Mouse (Mus musculus): ENCODE results near the gene Impdh1. TPM values are rescaled to one million over a fixed set of nuclear protein-coding genes. Genes with fewer than 3 reads are reported as not detected.

Gene Impdh1
- 10.6 and 11.7 TPM in 2 replicates for polyA plus RNA-seq (2015; fragmentation: Nextera tagmentation; extraction: Ambion mirVana)

DNA sequence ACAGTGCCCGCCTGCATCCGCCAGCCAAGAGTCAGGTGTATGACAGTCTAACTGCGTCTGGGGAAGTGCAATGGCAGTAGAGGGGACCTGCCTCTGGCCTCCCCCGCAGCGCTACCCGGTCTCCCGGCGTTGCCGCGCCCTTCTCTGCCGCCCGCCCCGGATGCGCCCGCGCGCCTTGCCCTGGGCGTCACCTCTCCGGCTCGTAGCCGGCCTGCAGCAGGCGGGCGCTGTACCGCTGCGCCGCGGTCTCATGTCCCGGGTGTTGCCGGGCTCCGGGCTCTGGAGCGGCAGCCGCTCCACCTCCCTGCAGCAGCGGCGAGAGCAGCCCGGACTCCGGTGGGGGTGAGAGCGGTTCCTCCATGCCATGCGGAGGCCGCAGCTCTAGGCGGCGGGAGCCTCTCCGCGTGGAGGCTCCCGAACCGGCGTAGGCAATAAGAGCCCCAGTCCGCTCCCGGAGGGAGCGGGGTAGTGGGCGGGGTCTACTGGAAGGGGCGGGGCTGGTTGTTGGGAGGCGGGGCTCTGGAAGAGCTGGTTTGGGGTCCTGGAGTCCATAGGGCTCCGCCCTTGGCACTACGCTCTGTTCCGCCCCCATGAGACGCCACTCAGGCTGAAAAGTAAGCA is at the start of gene Impdh1:
Gene Impdh1 (minus strand): TSS at position 484 of the 621 bp plus-strand sequence.
- WGBS: under 1% methylated on average over 54 of the region's 56 CpGs
- TF ChIP-seq CTCF (IDR thresholded peaks at IDR 0.05; ENCODE audit: low read depth): no peak

GRCm38 (mm10) chr6:29264456-29264781 is 48.3 kb upstream of the Impdh1 start:
- Histone ChIP-seq H3K4me1 (replicated peaks; ENCODE audit: control insufficient read depth, insufficient read depth, low read length) (no peaks in the 10 kb centered on the region), H3K27ac (ENCODE audit: low read depth, low read length) (no peak overlapping the region), H3K9me3 (ENCODE audit: control insufficient read depth) (no peaks in the 10 kb centered on the region), H3K9ac (ENCODE audit: low read depth, low read length) (no peak overlapping the region), H3K27me3 (replicated peaks; ENCODE audit: control insufficient read depth, insufficient read depth, low read length) (no peaks in the 10 kb centered on the region), H3K36me3 (ENCODE audit: control insufficient read depth, insufficient read depth) (no peaks in the 10 kb centered on the region), H3K4me3 (ENCODE audit: low read depth, low read length) (no peak overlapping the region), H3K4me2 (replicated peaks; ENCODE audit: low read depth) (no peak overlapping the region)
- WGBS: 78% methylated on average over 3 of the region's 3 CpGs
- no peak for TF ChIP-seq CTCF (IDR thresholded peaks at IDR 0.05; ENCODE audit: low read depth)
- ATAC-seq: no peak

More for the DNA sequence above, at the start of gene Impdh1:
- no peaks in the 10 kb centered on the region for H3K9me3 ChIP-seq (ENCODE audit: control insufficient read depth)
- peak within 1 kb of the TSS; percentile 66 for H3K9ac ChIP-seq (ENCODE audit: low read depth, low read length)
- H3K27ac ChIP-seq (ENCODE audit: low read depth, low read length): no peak within 1 kb of the TSS; the same call in 1 of the 2 replicates
- H3K4me2 ChIP-seq (replicated peaks; ENCODE audit: low read depth): peak within 1 kb of the TSS; percentile 99
- H3K36me3 ChIP-seq (ENCODE audit: control insufficient read depth, insufficient read depth): no peaks in the 10 kb centered on the region
- peak; percentile 70 for ATAC-seq
- peaks cover 4% of the 10 kb centered on the region; the same call in 1 of the 2 replicates for H3K4me1 ChIP-seq (replicated peaks; ENCODE audit: control insufficient read depth, insufficient read depth, low read length)
- peak within 1 kb of the TSS; percentile 70 for H3K4me3 ChIP-seq (ENCODE audit: low read depth, low read length)
- H3K27me3 ChIP-seq (replicated peaks; ENCODE audit: control insufficient read depth, insufficient read depth, low read length): no peaks in the 10 kb centered on the region

GRCm38 (mm10) chr6:29263650-29264455 is 47.7 kb upstream of the Impdh1 start:
- Histone ChIP-seq H3K9ac (ENCODE audit: low read depth, low read length) (no peak overlapping the region), H3K36me3 (ENCODE audit: control insufficient read depth, insufficient read depth) (no peaks in the 10 kb centered on the region), H3K27ac (ENCODE audit: low read depth, low read length) (no peak overlapping the region), H3K4me2 (replicated peaks; ENCODE audit: low read depth) (no peak overlapping the region), H3K4me3 (ENCODE audit: low read depth, low read length) (no peak overlapping the region), H3K4me1 (replicated peaks; ENCODE audit: control insufficient read depth, insufficient read depth, low read length) (no peaks in the 10 kb centered on the region), H3K27me3 (replicated peaks; ENCODE audit: control insufficient read depth, insufficient read depth, low read length) (no peaks in the 10 kb centered on the region), H3K9me3 (ENCODE audit: control insufficient read depth) (no peaks in the 10 kb centered on the region)
- WGBS: 65% methylated on average over 6 of the region's 6 CpGs
- no peak for ATAC-seq
- no peak for TF ChIP-seq CTCF (IDR thresholded peaks at IDR 0.05; ENCODE audit: low read depth)

GRCm38 (mm10) chr6:29261831-29262230 is 45.7 kb upstream of the Impdh1 start:
- Histone ChIP-seq H3K9ac (ENCODE audit: low read depth, low read length) (no peak overlapping the region), H3K9me3 (ENCODE audit: control insufficient read depth) (no peaks in the 10 kb centered on the region), H3K27me3 (replicated peaks; ENCODE audit: control insufficient read depth, insufficient read depth, low read length) (no peaks in the 10 kb centered on the region), H3K27ac (ENCODE audit: low read depth, low read length) (no peak overlapping the region), H3K4me2 (replicated peaks; ENCODE audit: low read depth) (no peak overlapping the region), H3K4me1 (replicated peaks; ENCODE audit: control insufficient read depth, insufficient read depth, low read length) (no peaks in the 10 kb centered on the region), H3K4me3 (ENCODE audit: low read depth, low read length) (no peak overlapping the region), H3K36me3 (ENCODE audit: control insufficient read depth, insufficient read depth) (no peaks in the 10 kb centered on the region)
- ATAC-seq: no peak
- WGBS: 74% methylated on average over 5 of the region's 5 CpGs
- TF ChIP-seq CTCF (IDR thresholded peaks at IDR 0.05; ENCODE audit: low read depth): no peak

DNA sequence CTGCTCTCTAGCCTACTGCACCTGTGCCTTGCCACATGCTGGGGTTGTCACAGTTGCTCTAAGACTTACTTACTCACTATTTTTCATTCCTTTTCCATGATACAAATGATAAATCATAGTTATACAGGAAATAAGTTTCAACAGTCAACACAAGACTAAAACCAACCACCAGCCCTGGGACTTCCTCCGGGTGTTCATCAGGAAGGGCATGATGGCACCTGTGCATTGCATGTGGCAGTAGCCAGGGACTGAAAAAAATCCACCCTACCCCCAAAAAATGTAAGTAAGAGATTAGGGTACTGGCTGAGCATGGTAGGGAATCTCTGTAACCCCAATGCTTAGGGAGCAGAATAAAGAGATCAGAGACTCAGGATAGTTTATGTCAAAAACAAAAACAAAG is 43.3 kb upstream of the Impdh1 start:
- H3K36me3 ChIP-seq (ENCODE audit: control insufficient read depth, insufficient read depth): no peaks in the 10 kb centered on the region
- no peak overlapping the region for H3K4me2 ChIP-seq (replicated peaks; ENCODE audit: low read depth)
- no peaks in the 10 kb centered on the region for H3K4me1 ChIP-seq (replicated peaks; ENCODE audit: control insufficient read depth, insufficient read depth, low read length)
- H3K27ac ChIP-seq (ENCODE audit: low read depth, low read length): no peak overlapping the region
- no peak for TF ChIP-seq CTCF (IDR thresholded peaks at IDR 0.05; ENCODE audit: low read depth)
- no peaks in the 10 kb centered on the region for H3K27me3 ChIP-seq (replicated peaks; ENCODE audit: control insufficient read depth, insufficient read depth, low read length)
- no peak overlapping the region for H3K9ac ChIP-seq (ENCODE audit: low read depth, low read length)
- 91% methylated on average over 1 of the region's 1 CpGs for WGBS
- ATAC-seq: no peak
- no peaks in the 10 kb centered on the region for H3K9me3 ChIP-seq (ENCODE audit: control insufficient read depth)
- no peak overlapping the region for H3K4me3 ChIP-seq (ENCODE audit: low read depth, low read length)

DNA sequence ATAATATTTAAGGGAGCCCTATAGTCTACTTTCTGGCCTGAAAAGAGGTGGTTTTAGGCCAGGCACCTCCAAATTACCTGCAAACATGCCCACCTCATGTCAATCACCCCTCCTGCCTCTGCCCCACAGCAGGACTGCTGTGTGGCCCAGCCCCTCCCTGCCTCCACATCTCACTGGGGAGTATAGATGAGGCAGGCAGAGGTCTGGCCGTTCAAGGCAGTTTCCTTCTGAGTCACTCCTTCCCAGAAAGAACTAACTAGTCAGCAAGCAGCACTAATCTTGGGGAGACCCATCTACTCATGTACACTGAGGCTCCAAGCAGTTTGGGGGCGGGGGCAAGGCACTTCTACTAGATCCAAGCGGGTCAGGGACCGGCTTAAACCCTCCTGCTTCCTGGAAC is 30.9 kb upstream of the Impdh1 start:
- H3K4me2 ChIP-seq (replicated peaks; ENCODE audit: low read depth): no peak overlapping the region
- H3K9ac ChIP-seq (ENCODE audit: low read depth, low read length): no peak overlapping the region
- no peaks in the 10 kb centered on the region for H3K4me1 ChIP-seq (replicated peaks; ENCODE audit: control insufficient read depth, insufficient read depth, low read length)
- no peaks in the 10 kb centered on the region for H3K27me3 ChIP-seq (replicated peaks; ENCODE audit: control insufficient read depth, insufficient read depth, low read length)
- WGBS: 32% methylated on average over 4 of the region's 4 CpGs
- H3K9me3 ChIP-seq (ENCODE audit: control insufficient read depth): no peaks in the 10 kb centered on the region
- no peak overlapping the region for H3K27ac ChIP-seq (ENCODE audit: low read depth, low read length)
- no peak overlapping the region for H3K4me3 ChIP-seq (ENCODE audit: low read depth, low read length)
- ATAC-seq: peak; percentile 59; the same call in 1 of the 2 replicates
- no peak for TF ChIP-seq CTCF (IDR thresholded peaks at IDR 0.05; ENCODE audit: low read depth)
- no peaks in the 10 kb centered on the region for H3K36me3 ChIP-seq (ENCODE audit: control insufficient read depth, insufficient read depth)
